Mouse (Mus musculus): Measurements from ENCODE around the gene Smagp. TPM values are rescaled to one million over a fixed set of nuclear protein-coding genes. Genes with fewer than 3 reads are reported as not detected.

Gene Smagp
- polyA plus RNA-seq, 1 experiment, result not detected

DNA sequence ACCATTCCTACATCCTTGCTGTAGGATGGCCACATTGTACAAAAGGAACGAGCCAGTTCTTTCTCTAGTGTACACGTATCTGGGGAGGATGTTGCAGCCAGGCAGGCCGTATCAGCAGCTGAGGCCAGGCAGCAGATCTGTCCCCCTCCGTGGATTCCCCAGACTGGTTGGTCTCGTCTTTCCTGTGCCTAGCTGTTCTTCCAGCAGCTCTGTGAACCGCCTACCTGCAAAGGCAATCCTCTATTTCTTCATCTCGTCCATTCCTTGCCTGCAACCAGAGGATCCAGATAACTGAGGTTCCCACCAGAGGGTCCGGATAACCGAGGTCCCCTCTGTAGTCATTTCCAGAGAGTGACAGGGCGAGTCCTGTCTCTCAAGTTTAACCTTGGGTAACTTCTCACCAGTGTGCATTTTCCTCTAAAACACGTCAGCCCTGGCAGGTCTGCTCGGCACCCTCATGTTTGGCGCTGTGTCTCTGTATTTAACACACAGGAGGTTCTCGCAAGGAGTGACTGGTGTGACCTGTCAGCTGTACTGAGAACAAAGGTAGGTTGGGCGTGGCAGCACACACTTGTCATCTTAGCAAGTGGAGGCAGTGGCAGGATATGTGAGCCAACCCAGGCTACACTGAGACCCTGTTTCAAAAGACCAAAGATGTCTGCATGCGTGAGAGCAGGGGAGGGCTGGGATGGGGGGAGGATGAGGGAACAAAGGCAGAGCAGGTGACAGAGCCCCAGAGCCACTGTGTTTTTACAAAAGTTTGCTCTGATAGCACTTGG, 3.4 kb upstream of the Smagp start:
- no peak for TF ChIP-seq GATA1 (IDR thresholded peaks at IDR 0.05; ENCODE audit: low read length)

- no peak for TF ChIP-seq GATA1 (IDR thresholded peaks at IDR 0.05; ENCODE audit: low read length)
Measured at GRCm38 (mm10) chr15:100637661-100638060, 921 bp upstream of the Smagp start.

DNA sequence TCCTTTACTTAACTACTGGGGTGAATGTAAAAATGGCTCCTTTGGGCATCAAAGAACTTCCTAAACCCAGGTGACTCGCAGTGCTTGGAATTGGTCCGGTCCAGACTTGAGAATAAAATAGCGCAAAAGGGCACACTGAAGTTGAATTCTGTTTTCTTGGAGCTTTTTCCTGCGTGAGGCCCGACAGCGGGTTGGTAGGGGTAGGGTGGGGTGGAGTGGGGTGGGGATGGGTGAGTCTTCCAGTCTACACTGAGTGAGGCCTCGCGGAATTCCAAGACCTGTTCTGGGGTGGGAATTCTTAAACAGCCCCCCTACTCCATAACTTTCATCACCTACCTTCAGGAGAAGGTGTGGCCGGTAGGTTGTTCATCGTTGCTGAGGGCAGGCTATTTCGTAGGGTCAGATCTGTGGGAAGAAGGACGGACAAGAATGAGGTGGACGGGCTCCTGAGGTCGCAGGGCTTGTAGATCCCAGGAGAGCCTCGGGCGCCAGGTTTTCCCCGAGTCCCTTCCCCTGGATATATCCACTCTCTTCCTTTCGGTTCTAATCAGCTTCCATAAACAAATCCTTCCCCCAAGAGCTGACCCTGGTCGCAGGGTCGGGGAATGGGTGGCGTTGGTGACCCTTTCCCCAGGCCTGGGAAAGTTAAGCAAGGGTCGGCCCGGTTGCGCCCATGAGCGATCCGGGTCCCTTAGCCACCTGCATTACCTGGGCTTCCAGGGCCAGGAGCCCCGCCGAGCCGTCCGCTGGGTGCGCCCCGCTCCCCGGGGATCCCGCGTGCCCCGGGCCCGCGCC, 692 bp downstream of the Smagp start:
- TF ChIP-seq GATA1 (IDR thresholded peaks at IDR 0.05; ENCODE audit: low read length), result no peak

- no peak for TF ChIP-seq GATA1 (IDR thresholded peaks at IDR 0.05; ENCODE audit: low read length)
Measured at GRCm38 (mm10) chr15:100635239-100635638, 1.5 kb downstream of the Smagp start.

GRCm38 (mm10) chr15:100633341-100633740, 3.4 kb downstream of the Smagp start:
- no peak for TF ChIP-seq GATA1 (IDR thresholded peaks at IDR 0.05; ENCODE audit: low read length)

GRCm38 (mm10) chr15:100632323-100632722, 4.4 kb downstream of the Smagp start:
- no peak for TF ChIP-seq GATA1 (IDR thresholded peaks at IDR 0.05; ENCODE audit: low read length)

DNA sequence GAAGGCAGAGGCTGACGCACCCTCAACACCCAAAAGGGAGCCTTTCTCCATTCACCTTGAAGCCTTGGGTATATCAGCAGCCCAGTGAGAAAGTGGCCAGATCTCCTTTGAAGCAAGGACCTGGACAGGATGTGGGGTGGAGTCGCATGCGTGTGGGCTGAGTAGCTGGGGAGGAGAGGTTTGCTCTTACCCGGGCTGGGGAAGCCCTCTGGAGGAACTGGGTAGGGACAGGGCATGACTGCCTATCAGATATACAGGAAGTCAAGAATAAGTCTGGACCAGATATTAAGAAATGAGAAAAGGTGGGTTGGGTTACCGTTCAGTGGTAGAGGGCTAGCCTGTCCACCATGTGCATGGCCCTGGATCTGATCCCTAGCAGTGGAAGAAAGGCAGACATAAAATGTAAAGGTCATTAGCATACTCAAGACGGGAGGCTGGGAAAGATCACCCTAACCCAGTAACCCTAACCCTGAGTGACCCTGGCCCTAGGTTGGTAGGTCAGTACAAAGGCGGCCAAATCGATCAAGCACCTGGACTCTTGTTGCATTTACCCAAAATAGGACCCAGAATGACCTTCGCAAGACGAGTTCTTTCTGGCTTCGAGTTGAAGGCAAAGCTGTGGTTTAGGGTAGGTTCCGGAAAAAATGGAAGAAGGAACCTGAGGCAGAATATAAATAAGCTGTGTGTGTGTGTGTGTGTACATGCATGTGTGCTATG, 5.1 kb downstream of the Smagp start:
- TF ChIP-seq GATA1 (IDR thresholded peaks at IDR 0.05; ENCODE audit: low read length), result no peak

GRCm38 (mm10) chr15:100630126-100630525, 6.6 kb downstream of the Smagp start:
- no peak for TF ChIP-seq GATA1 (IDR thresholded peaks at IDR 0.05; ENCODE audit: low read length)

DNA sequence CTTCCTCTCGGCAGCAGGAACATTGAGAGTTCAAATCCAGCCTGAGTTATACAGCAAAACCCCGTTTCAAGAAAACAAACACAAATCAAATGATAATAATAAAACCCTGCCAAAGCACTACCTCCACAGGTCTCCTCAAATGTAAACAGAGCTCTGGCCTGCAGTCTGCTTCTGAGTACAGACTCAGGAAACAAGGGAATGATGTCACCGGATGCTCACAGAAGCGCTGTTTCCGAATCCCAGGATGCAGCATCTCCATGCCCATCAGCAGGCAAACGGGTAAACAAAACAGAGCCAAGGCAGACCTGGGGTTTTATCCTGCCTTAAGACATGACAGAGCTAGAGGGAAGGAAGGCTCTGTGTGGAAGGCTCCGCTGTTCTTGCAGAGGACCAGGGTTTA, 7.9 kb downstream of the Smagp start:
- no peak for TF ChIP-seq GATA1 (IDR thresholded peaks at IDR 0.05; ENCODE audit: low read length)

GRCm38 (mm10) chr15:100627774-100628370, 8.9 kb downstream of the Smagp start:
- no peak for TF ChIP-seq GATA1 (IDR thresholded peaks at IDR 0.05; ENCODE audit: low read length)

- TF ChIP-seq GATA1 (IDR thresholded peaks at IDR 0.05; ENCODE audit: low read length), result no peak
Measured at GRCm38 (mm10) chr15:100627287-100627686, 9.5 kb downstream of the Smagp start.

DNA sequence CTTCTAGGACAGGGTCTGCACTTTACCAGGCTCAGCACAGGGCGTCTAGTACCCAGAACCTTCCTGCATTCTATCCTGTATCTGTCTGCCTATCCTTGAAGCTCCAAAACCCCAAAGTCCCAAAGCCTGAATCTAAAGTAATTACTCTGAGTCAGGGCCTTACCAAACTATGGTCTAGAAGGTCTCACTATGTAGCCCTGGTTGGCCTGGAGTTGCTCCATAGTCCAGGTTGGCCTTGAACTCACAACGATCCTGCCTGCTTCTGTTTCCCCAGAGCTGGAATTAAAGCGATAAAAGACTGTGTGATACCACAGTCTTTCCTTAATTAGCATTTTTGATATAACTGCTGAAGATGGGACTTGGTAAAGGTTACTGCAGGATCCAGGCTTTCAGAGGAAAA, 12.3 kb downstream of the Smagp start:
- no peak for TF ChIP-seq GATA1 (IDR thresholded peaks at IDR 0.05; ENCODE audit: low read length)

- TF ChIP-seq GATA1 (IDR thresholded peaks at IDR 0.05; ENCODE audit: low read length), result no peak
Measured at GRCm38 (mm10) chr15:100623754-100624153, 13.0 kb downstream of the Smagp start.

GRCm38 (mm10) chr15:100622164-100622563, 14.6 kb downstream of the Smagp start:
- no peak for TF ChIP-seq GATA1 (IDR thresholded peaks at IDR 0.05; ENCODE audit: low read length)

- no peak for TF ChIP-seq GATA1 (IDR thresholded peaks at IDR 0.05; ENCODE audit: low read length)
Measured at GRCm38 (mm10) chr15:100619200-100619599, 17.5 kb downstream of the Smagp start.

DNA sequence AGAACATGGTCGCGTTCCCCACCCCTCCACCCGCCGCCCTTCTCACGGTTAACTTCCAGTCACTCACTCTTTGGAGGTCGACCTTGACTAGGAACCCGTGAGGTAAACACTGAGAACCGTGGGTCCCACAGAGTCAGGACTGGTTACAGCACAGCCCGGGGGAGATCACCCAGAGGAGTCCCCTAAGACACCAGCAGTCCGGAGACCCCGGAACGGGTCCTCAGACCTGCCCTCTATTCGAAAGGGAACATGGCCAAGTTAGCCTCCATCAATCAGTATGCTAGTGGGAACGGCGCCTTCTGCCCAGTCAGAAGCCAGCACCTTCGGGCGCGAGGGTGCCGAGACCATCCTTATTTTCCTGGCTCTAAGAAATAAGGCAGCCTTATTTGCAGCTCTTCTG, 20.5 kb downstream of the Smagp start:
- TF ChIP-seq GATA1 (IDR thresholded peaks at IDR 0.05; ENCODE audit: low read length), result no peak

Data from G1E-ER4 (cell line).